Mouse (Mus musculus) heart, postnatal 0 days (tissue): ENCODE measurements at regions not wholly inside any gene's neighbourhood (a gene's known extent, or its start where the extent isn't known, plus 50 kb on each side); places are given as distances from the start of the nearest gene placed in this dataset.

Experiments
- CTCF ChIP-seq: IDR thresholded peaks from 2 replicates; pipeline ENCODE4 v1.5.1; 2016; ENCODE audit warnings: antibody characterized with exemption, control low read depth, low read depth
- EP300 ChIP-seq: IDR thresholded peaks from 2 replicates; pipeline ENCODE4 v1.6.1; 2016; ENCODE audit warnings: antibody characterized with exemption, low read depth

DNA sequence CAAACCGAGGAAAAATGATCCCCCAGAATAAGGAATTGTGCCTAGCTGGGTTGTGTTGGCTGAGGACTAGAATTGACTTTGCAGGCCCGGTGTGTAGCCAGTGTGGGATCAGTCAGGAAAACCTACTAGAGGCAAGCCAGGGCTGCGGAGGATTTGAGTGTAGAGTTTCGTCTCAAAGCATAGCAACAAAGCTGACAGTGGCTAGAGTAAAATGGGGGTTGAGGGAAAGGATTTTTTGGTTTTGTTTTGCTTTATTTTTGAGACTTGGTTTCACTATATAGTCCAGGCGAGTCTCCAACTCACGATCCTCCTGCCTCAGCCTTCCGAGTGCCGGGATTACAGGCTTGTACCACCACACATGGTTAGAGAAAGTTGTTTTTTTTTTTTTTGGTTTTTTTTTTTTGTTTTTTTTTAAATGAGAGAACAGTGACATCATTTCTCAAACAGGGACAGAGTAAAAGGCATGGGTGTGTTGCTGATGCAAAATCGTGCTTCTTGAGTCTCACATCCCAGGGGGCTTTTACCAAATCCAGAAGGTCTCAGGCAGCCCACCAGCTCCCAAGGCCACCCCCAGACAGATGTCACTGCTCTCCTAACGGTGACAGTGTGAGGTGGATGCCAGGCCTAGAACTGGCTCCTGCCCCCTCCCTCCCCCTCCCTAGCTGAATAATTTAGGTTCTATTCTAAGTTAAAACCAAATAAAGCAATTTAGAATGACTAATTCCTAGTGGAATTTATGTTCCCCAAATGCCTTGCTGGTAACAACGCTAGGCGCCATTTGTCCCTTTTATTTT, 101.8 kb downstream of the Nptx2 start:
- TF ChIP-seq CTCF = no peak
- TF ChIP-seq EP300 = no peak
